27 mouse cellular contexts compared by ENCODE assay signal in genomic region chr1:34868391-34868790, GRCm38 (mm10). TPM values are rescaled to one million over a fixed set of nuclear protein-coding genes. Genes with fewer than 3 reads are reported as not detected.
DNase-seq lines count a peak whose midpoint lies in the region; ATAC-seq and TF ChIP-seq lines count a peak whose summit lies in the region.
"Had no signal": no experiment of that assay in that cellular context is flagged by ENCODE, and none has a peak within 500 bp of the region (broad histone marks: within the 10 kb centered on the region; RNA-seq: fewer than 3 reads in every experiment).

No protein-coding gene starts in this region.

- H3K79me2 ChIP-seq in heart, adult 2 months (replicated peaks; ENCODE audit: control insufficient read depth, insufficient read depth, low read length), result no peaks in the 10 kb centered on the region

- H3K36me3 ChIP-seq in heart, adult 2 months (ENCODE audit: control insufficient read depth, insufficient read depth, low read length), result no peaks in the 10 kb centered on the region
- peaks cover 68% of the 10 kb centered on the region for H3K36me3 ChIP-seq in hindbrain, embryonic 15.5 days
- peaks cover 50% of the 10 kb centered on the region for H3K36me3 ChIP-seq in hindbrain, postnatal 0 days (ENCODE audit: insufficient read depth, low read length)
- no peaks in the 10 kb centered on the region; the same call in 1 of the 2 replicates for H3K36me3 ChIP-seq in kidney, embryonic 14.5 days (ENCODE audit: control insufficient read depth, insufficient read depth, low read length)
- H3K36me3 ChIP-seq in kidney, embryonic 15.5 days, result peaks cover 57% of the 10 kb centered on the region
- H3K36me3 ChIP-seq in neural tube, embryonic 13.5 days, result peaks cover 79% of the 10 kb centered on the region

- H3K4me2 ChIP-seq in hindbrain, embryonic 15.5 days, result no peak overlapping the region
- no peak overlapping the region for H3K4me2 ChIP-seq in hindbrain, postnatal 0 days (ENCODE audit: low read depth, low read length)
- no peak overlapping the region for H3K4me2 ChIP-seq in kidney, embryonic 14.5 days (replicated peaks; ENCODE audit: low read depth, low read length)
- no peak overlapping the region for H3K4me2 ChIP-seq in kidney, embryonic 15.5 days
- H3K4me2 ChIP-seq in neural tube, embryonic 13.5 days, result no peak overlapping the region
- H3K4me2 ChIP-seq: embryonic facial prominence, embryonic 12.5 days; forebrain, embryonic 12.5 days; forebrain, embryonic 15.5 days; heart, embryonic 13.5 days; hindbrain, embryonic 13.5 days had no signal

- no peaks in the 10 kb centered on the region for H3K27me3 ChIP-seq in heart, adult 2 months (ENCODE audit: control insufficient read depth, insufficient read depth, low read length)
- H3K27me3 ChIP-seq in hindbrain, embryonic 15.5 days, result no peaks in the 10 kb centered on the region
- no peaks in the 10 kb centered on the region for H3K27me3 ChIP-seq in hindbrain, postnatal 0 days (ENCODE audit: insufficient read depth, low read length)
- H3K27me3 ChIP-seq in kidney, embryonic 14.5 days (ENCODE audit: control insufficient read depth, insufficient read depth, low read length), result no peaks in the 10 kb centered on the region
- H3K27me3 ChIP-seq in kidney, embryonic 15.5 days, result no peaks in the 10 kb centered on the region
- H3K27me3 ChIP-seq in neural tube, embryonic 13.5 days, result no peaks in the 10 kb centered on the region
- H3K27me3 ChIP-seq: embryonic facial prominence, embryonic 12.5 days; forebrain, embryonic 12.5 days; forebrain, embryonic 15.5 days; heart, embryonic 13.5 days; hindbrain, embryonic 13.5 days had no signal

- no peak overlapping the region for H3K4me3 ChIP-seq in heart, adult 2 months
- H3K4me3 ChIP-seq in hindbrain, embryonic 15.5 days, result no peak overlapping the region
- H3K4me3 ChIP-seq in hindbrain, postnatal 0 days (ENCODE audit: low read length), result no peak overlapping the region
- no peak overlapping the region for H3K4me3 ChIP-seq in kidney, embryonic 14.5 days (ENCODE audit: low read length)
- no peak overlapping the region for H3K4me3 ChIP-seq in kidney, embryonic 15.5 days (replicated peaks)
- H3K4me3 ChIP-seq in neural tube, embryonic 13.5 days, result no peak overlapping the region
- H3K4me3 ChIP-seq: embryonic facial prominence, embryonic 12.5 days; erythroblast, embryonic 14.5 days; forebrain, embryonic 12.5 days; forebrain, embryonic 15.5 days; heart, embryonic 13.5 days; hindbrain, embryonic 13.5 days had no signal

- no peak overlapping the region for H3K27ac ChIP-seq in heart, adult 2 months
- H3K27ac ChIP-seq in hindbrain, embryonic 15.5 days (replicated peaks), result no peak overlapping the region
- H3K27ac ChIP-seq in hindbrain, postnatal 0 days, result no peak overlapping the region
- no peak overlapping the region for H3K27ac ChIP-seq in kidney, embryonic 14.5 days (ENCODE audit: low read depth, low read length)
- no peak overlapping the region for H3K27ac ChIP-seq in kidney, embryonic 15.5 days
- H3K27ac ChIP-seq in neural tube, embryonic 13.5 days (replicated peaks), result no peak overlapping the region
- H3K27ac ChIP-seq: embryonic facial prominence, embryonic 12.5 days; forebrain, embryonic 12.5 days; forebrain, embryonic 15.5 days; heart, embryonic 13.5 days; hindbrain, embryonic 13.5 days had no signal

- ATAC-seq in hindbrain, embryonic 15.5 days (ENCODE audit: low FRiP score, low read depth), result 0 out of 2 replicates have a peak, but pooled peaks have one; percentile 32
- no peak for ATAC-seq in hindbrain, postnatal 0 days
- ATAC-seq in kidney, embryonic 14.5 days (ENCODE audit: low FRiP score, low TSS enrichment), result 0 out of 2 replicates have a peak, but pooled peaks have one; percentile 39
- ATAC-seq in kidney, embryonic 15.5 days (replicated peaks; ENCODE audit: low FRiP score), result no peak
- peak; percentile 51; the same call in 1 of the 2 replicates for ATAC-seq in neural tube, embryonic 13.5 days (ENCODE audit: low read depth)
- ATAC-seq: CD4-positive, CD25-positive, alpha-beta regulatory T cell, adult 4 months; forebrain, embryonic 15.5 days; inflammation-experienced regulatory T-cells, adult 6 months had no signal

- no peak overlapping the region for H3K9ac ChIP-seq in heart, adult 2 months (ENCODE audit: low read depth, low read length)
- H3K9ac ChIP-seq in hindbrain, embryonic 15.5 days, result no peak overlapping the region
- H3K9ac ChIP-seq in hindbrain, postnatal 0 days (replicated peaks; ENCODE audit: low read length), result no peak overlapping the region
- H3K9ac ChIP-seq in kidney, embryonic 14.5 days (ENCODE audit: low read depth, low read length), result no peak overlapping the region
- no peak overlapping the region for H3K9ac ChIP-seq in kidney, embryonic 15.5 days
- H3K9ac ChIP-seq in neural tube, embryonic 13.5 days, result no peak overlapping the region
- H3K9ac ChIP-seq: embryonic facial prominence, embryonic 12.5 days; forebrain, embryonic 12.5 days; forebrain, embryonic 15.5 days; heart, embryonic 13.5 days; hindbrain, embryonic 13.5 days had no signal

- TF ChIP-seq CTCF in heart, adult 2 months (IDR thresholded peaks at IDR 0.05), result no peak
- TF ChIP-seq CTCF in hindbrain, postnatal 0 days (IDR thresholded peaks at IDR 0.05; ENCODE audit: low read depth), result no peak

- DNase-seq in heart, adult 11 months, result peak; percentile 79
- no peak for DNase-seq in heart, adult 2 months
- no peak for DNase-seq in hindbrain, postnatal 0 days (ENCODE audit: low spot score)
- DNase-seq in neural tube, embryonic 10.5 days (ENCODE audit: extremely low spot score, low spot score), result no peak
- DNase-seq: adrenal gland, adult 2 months; adrenal gland, postnatal 14 days; cerebellum, adult 11 months; cerebellum, adult 2 months; cerebellum, adult 9-11 months; cerebellum, postnatal 25 days; embryo, embryonic 11 days; gastrocnemius, postnatal 25 days; heart, postnatal 14 days; heart, postnatal 4 days; kidney, adult 11 months had no signal

- no peaks in the 10 kb centered on the region for H3K4me1 ChIP-seq in heart, adult 2 months (ENCODE audit: control insufficient read depth, insufficient read depth, low read length)
- H3K4me1 ChIP-seq in hindbrain, embryonic 15.5 days (replicated peaks), result no peaks in the 10 kb centered on the region
- H3K4me1 ChIP-seq in hindbrain, postnatal 0 days (ENCODE audit: insufficient read depth, low read length), result no peaks in the 10 kb centered on the region
- no peaks in the 10 kb centered on the region for H3K4me1 ChIP-seq in kidney, embryonic 14.5 days (ENCODE audit: control insufficient read depth, insufficient read depth, low read length)
- no peaks in the 10 kb centered on the region for H3K4me1 ChIP-seq in kidney, embryonic 15.5 days
- no peaks in the 10 kb centered on the region for H3K4me1 ChIP-seq in neural tube, embryonic 13.5 days (replicated peaks)
- H3K4me1 ChIP-seq: embryonic facial prominence, embryonic 12.5 days; forebrain, embryonic 12.5 days; forebrain, embryonic 15.5 days; hindbrain, embryonic 13.5 days had no signal

- intact Hi-C loops in heart, adult 2 months (cut with DNase I), result loop anchor here (5.0 kb wide), 1 partner anchor 56 kb away; no protein-coding TSS in a partner anchor

- TF ChIP-seq POLR2A in heart, adult 2 months (IDR thresholded peaks at IDR 0.05; ENCODE audit: insufficient read depth, low read depth, low read length), result no peak

- no peak for TF ChIP-seq EP300 in heart, adult 2 months (IDR thresholded peaks at IDR 0.05; ENCODE audit: insufficient read depth, low read depth, low read length)

- no peaks in the 10 kb centered on the region for H3K9me3 ChIP-seq in hindbrain, embryonic 15.5 days
- H3K9me3 ChIP-seq in hindbrain, postnatal 0 days (ENCODE audit: low read length), result no peaks in the 10 kb centered on the region
- no peaks in the 10 kb centered on the region for H3K9me3 ChIP-seq in kidney, embryonic 14.5 days (ENCODE audit: control insufficient read depth, low read length)
- no peaks in the 10 kb centered on the region for H3K9me3 ChIP-seq in kidney, embryonic 15.5 days (replicated peaks)
- H3K9me3 ChIP-seq in neural tube, embryonic 13.5 days, result no peaks in the 10 kb centered on the region
- H3K9me3 ChIP-seq: embryonic facial prominence, embryonic 12.5 days; forebrain, embryonic 12.5 days; forebrain, embryonic 15.5 days; heart, embryonic 13.5 days; hindbrain, embryonic 13.5 days had no signal

- 89% methylated on average over 8 of the region's 8 CpGs for WGBS in heart, adult 2 months
- 94% methylated on average over 8 of the region's 8 CpGs for WGBS in hindbrain, embryonic 15.5 days
- WGBS in hindbrain, postnatal 0 days, result 93% methylated on average over 8 of the region's 8 CpGs
- WGBS in kidney, embryonic 14.5 days, result 90% methylated on average over 8 of the region's 8 CpGs
- WGBS in kidney, embryonic 15.5 days, result 91% methylated on average over 8 of the region's 8 CpGs
- WGBS in neural tube, embryonic 13.5 days, result 94% methylated on average over 8 of the region's 8 CpGs

RNA-seq across cellular contexts. Expression of gene Plekhb2, which starts 18.6 kb away (rescaled TPM):
- total RNA-seq in heart, adult 2 months (2021), result 100 to 1,000 TPM; 102 to 117 TPM
- polyA plus RNA-seq in heart, adult 2 months (2012; rRNA removed), result 72.7 and 108 TPM in 2 replicates
- polyA plus RNA-seq in hindbrain, embryonic 15.5 days (2015; fragmentation: Nextera tagmentation; extraction: Ambion mirVana), result 75.3 and 79.5 TPM in 2 replicates
- total RNA-seq in hindbrain, postnatal 0 days (2014; rRNA removed), result 98.6 and 117 TPM in 2 replicates
- polyA plus RNA-seq in hindbrain, postnatal 0 days (2015; fragmentation: Nextera tagmentation; extraction: Ambion mirVana), result 104 and 107 TPM in 2 replicates
- 18.7 and 36.0 TPM in 2 replicates for polyA plus RNA-seq in kidney, embryonic 14.5 days (2014; fragmentation: Nextera tagmentation; extraction: Ambion mirVana)
- 34.2 and 37.8 TPM in 2 replicates for polyA plus RNA-seq in kidney, embryonic 15.5 days (2015; fragmentation: Nextera tagmentation; extraction: Ambion mirVana)
- polyA plus RNA-seq in neural tube, embryonic 13.5 days (2015; fragmentation: Nextera tagmentation; extraction: Ambion mirVana), result 74.2 and 86.4 TPM in 2 replicates

RNA-seq across cellular contexts. Expression of gene Fam168b, which starts 25.5 kb away (rescaled TPM):
- 10 to 100 TPM; 47.6 to 50.6 TPM for total RNA-seq in heart, adult 2 months (2021)
- 148 and 155 TPM in 2 replicates for polyA plus RNA-seq in heart, adult 2 months (2012; rRNA removed)
- polyA plus RNA-seq in hindbrain, embryonic 15.5 days (2015; fragmentation: Nextera tagmentation; extraction: Ambion mirVana), result 133 and 142 TPM in 2 replicates
- 367 and 457 TPM in 2 replicates for total RNA-seq in hindbrain, postnatal 0 days (2014; rRNA removed)
- 81.5 and 90.6 TPM in 2 replicates for polyA plus RNA-seq in hindbrain, postnatal 0 days (2015; fragmentation: Nextera tagmentation; extraction: Ambion mirVana)
- 39.8 and 68.8 TPM in 2 replicates for polyA plus RNA-seq in kidney, embryonic 14.5 days (2014; fragmentation: Nextera tagmentation; extraction: Ambion mirVana)
- 71.4 and 78.4 TPM in 2 replicates for polyA plus RNA-seq in kidney, embryonic 15.5 days (2015; fragmentation: Nextera tagmentation; extraction: Ambion mirVana)
- 127 and 131 TPM in 2 replicates for polyA plus RNA-seq in neural tube, embryonic 13.5 days (2015; fragmentation: Nextera tagmentation; extraction: Ambion mirVana)

Comparison
In these comparisons a context has a peak if more than half of its experiments do, and no peak if none do; other contexts are left out.
1. ATAC-seq: peak in hindbrain, embryonic 15.5 days (single experiment), kidney, embryonic 14.5 days (single experiment) and neural tube, embryonic 13.5 days (single experiment); none in hindbrain, postnatal 0 days (single experiment) and kidney, embryonic 15.5 days (single experiment).